Mouse (Mus musculus) lung, adult 10 weeks (tissue): ENCODE measurements around the gene Nol3. TPM values are rescaled to one million over a fixed set of nuclear protein-coding genes. Genes with fewer than 3 reads are reported as not detected.

Experiments
- polyA plus RNA-seq: library from polyadenylated mRNA; stranded (reverse); fragments of 350-450 nt; fragmentation: Illumina TruSeq; extraction: RNeasy Lipid Tissue Mini Kit (QIAGEN cat#74804); gene quantifications from one replicate; pipeline ENCODE4 v1.2.3, GENCODE M21; 2014; ENCODE audit warnings: low read depth, low replicate concordance; ENCODE audit not compliant: insufficient read depth

Gene Nol3
- 8.8 TPM for polyA plus RNA-seq

DNA sequence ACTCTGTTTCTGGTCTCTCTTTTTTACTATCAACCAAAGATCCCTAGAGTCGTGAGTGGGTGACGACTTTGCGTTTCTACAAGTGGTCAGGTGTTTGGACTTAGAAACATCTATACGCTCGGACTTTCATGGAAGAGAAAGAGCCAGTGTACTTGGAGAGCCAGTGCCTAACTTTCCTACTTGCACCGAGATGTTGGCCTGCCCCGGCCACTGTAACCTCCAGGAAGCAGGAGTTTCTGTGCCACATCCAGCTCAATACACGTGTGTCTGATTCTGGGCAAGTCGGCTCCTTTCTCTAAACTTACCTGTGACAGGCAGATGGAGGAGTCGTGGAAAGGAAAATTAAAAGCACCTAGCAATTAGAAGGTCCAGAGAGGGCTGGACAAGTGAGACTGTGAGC is at the start of gene Nol3:
Gene Nol3, plus strand, starts transcription at position 301 of the 400 bp plus-strand sequence.

DNA sequence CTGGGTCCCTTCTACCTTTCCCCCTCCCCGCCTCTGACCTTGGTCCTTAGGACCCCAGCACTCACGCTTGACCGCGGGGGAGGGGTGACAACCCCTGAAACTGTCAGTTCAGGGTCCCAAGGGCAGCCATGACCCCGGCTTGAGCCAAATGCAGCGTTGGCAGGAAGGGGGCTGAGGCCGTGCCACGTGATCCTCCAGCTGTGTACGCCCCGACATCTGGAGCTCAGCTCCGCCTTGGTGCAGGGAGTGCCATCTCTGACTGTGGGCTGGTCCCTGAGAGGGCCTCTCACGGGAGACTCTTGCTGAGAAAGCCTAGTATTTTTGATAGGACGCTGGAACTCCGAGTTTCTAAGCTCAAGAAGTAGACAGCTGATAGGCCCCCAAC is 21.0 kb upstream of the Nol3 start, which contains the start of gene B3gnt9:
Gene B3gnt9, minus strand, starts transcription at position 188 of the 385 bp plus-strand sequence.

DNA sequence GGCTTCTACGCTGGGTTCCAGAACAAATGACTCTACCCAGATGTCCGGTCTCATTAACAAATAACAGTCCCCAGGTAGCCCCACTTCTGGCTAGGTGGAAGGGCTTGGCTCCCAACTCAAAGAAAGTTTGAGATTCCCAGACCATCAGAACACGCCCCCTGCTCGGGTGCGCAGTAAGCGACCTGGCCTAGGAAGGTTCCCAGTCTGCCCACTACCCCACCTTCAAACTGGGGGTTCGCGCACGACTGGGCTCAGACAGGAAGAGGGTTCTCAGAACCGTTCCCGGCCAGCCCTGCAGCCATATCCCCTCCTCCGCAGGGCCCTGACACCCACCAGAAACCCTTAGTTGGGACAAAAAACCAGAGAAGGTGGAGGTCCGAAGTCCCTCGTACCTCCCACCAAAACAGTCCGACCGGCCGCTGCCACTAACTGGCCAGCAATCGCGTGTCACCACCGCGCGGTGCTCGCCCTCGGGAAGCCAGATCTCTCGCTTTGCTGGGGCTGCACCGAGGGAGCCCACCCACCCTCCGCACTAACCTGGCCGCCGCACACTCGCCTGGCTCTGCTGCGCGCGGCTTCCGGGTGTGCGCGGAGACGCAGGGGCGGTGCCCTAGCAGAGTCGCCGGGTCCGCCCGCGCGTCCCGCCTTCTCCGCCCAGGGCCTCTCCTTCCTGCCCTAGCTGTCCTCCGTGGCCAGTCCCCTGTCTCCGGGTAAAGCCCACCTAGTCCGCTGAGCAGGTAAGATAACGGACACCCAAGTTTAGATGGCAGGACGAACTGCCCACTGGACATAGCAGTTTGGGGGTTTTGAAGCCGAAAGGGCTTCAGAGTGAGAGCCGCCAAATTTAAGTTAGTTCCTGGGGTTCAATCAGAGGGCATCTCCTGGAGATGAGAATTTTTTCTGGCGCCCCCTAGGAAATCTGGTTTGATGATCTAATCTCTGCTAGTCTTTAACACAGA is 11.6 kb upstream of the Nol3 start, which contains the start of the genes Tradd and Fbxl8:
Gene Tradd, minus strand, starts transcription at position 586 of the 959 bp plus-strand sequence.
Gene Fbxl8, plus strand, starts transcription at position 625 of the 959 bp plus-strand sequence.

DNA sequence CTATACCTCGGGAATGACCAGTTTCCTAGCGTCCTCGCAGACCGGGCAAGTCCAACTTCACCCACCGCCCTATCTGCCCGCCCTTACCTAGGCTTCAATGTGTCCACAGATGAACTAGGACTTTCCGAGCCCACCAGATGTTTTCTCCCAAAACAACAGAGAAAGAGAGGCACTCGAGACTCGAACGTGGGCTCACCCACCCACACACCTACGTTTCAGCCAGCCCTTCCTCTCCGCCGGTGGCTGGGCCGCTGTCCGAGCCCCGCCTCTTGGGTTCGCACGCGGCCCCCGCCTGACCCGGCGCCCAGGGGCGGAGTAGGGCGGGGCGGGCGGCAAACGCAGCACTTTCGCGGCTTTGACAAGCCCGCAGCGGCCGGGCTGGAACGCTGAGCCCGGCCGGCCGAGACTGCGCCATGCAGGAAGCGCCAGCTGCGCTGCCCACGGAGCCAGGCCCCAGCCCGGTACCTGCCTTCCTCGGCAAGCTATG is 6.4 kb upstream of the Nol3 start, which contains the start of gene Hsf4:
Gene Hsf4, plus strand, starts transcription at position 341 of the 487 bp plus-strand sequence.

DNA sequence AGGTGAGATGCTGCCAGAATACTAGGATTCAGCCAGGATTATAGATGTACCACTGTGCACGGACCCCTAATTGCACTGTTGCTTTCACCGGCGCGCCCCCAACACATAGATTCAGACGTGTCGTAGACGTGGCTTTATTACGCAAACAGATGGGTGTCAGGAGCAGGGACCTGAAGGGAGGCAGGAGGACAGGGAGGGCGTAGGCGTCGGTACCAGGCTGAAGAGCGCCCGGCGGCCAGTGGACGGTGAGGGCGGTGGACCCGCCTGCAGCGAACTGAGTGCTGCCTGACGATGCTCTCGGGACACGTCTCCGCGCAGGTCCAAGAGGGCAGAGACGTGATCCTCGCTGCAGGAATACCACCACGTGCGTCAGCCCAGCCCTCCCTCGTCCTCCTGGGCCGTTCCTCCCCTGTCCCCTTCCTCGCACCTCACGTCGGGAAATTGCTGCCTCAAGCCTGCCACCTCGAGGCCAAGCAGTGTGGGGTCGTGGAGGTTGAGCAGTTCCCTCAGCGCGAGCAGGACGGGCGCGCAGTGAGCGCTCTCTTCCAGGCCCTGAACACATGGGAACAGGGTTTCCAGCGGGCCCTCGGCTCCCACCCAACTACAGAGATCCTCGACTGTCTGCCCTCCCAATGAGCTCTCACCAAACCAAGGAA is 14.0 kb downstream of the Nol3 start, which contains the start of gene 4931428F04Rik:
Gene 4931428F04Rik, minus strand, starts transcription at position 60 of the 656 bp plus-strand sequence.

DNA sequence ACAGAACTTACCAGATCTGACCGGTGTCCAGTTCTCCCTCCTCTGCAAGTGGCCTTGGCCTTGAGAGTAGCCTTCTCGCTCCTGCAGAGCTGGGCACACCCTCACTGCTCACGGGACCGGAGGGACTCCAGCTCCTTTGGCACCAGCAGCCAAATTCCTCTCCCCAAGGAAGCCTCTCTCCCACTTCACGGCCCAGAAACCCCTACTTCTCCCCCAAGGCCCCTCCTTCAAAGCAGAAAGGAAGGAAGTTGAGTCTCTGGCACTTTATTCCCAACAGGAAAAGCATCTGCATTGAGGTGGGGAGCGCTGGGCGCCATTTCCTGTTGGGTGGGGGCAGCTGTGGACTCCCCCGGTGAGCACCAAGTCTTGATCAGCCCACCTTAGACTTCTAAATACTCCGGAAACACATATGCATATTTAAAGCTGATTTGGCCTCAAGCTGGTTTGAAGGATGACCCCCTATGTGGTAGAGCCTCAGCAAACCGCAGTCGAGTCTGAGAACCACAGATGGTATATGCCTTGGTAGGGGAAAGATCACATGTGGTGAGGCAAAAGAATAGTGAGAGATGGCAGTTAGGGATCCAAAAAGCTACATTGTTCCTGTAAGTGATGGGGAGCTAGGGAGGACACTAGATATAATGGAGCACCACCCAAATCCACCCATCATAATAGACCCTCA is 20.1 kb downstream of the Nol3 start, which contains the start of gene Exoc3l:
Gene Exoc3l, minus strand, starts transcription at position 207 of the 679 bp plus-strand sequence.

DNA sequence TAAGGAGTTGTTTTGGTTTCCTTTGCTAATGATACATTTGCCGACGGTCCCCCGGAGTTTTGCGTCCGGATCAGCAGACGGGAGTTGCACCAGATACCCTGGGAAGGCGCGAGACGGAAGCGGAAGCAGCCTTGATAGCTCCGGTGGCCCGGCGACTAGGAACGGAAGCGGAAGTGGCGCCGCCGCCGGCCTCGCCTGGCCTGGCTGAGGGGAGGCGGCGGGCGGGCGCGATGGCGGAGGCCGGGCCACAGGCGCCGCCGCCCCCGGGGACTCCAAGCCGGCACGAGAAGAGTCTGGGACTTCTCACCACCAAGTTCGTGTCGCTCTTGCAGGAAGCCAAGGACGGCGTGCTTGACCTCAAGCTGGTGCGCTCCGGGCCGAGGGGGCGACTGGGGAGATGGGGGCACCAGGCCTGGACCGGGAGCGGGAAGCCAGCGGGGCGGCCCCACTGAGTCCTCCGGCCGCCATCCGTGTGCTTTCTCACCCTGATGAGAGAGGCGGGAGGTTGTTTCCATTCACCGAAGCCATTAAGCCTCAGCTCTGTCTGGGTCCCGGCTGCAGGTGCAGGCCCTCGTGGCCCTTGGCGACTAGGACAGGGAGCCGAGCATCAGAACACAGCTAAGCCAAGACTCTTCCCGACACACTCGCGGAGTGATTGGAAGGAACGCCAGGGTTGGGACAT is 21.7 kb downstream of the Nol3 start, which contains the start of gene E2f4:
Gene E2f4, plus strand, starts transcription at position 153 of the 682 bp plus-strand sequence.

DNA sequence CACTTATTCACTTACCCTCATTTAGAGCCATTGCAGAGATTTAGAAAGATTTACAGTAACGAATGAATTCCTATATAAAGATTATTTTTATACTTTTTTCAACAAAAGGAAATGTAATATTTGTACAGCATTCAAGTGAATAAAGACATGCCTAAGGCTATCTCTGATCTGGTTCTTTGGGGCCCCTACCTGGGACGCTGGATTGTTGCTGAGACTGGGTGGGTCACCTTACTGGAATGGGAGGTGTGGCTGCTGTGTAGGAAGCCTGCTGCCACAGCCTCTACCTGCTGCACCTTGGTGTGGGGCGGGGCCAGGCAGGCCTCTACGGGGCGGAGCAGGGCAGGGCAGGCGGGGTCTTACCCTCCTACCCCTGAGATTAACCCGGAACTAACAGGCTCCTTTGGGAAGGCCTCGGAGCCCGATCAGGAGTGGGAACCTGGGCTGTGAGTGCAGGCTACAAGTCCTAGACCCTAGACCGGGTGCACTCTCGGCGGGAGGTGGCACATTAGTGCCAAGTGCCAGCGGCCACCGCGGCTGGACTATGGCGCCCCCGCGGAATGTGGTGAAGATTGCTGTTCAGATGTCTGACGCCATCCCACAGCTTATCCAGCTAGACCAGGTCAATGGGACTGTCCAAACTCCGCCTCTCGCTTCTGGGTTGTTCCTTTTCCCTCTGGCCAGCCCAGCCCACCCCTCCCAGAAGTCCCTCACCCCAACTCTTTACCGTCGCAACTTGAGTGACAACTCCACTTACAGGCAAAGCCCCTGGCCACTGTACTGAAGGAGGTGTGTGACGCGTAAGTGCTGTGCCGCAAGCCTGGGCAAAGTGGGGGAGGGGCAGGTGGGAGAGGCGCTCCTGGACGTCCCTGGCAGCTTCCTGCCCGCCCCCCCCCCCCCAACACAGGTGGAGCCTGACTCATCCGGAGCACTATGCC is 29.5 kb downstream of the Nol3 start, which contains the start of gene Elmo3:
Gene Elmo3, plus strand, starts transcription at position 391 of the 935 bp plus-strand sequence.

DNA sequence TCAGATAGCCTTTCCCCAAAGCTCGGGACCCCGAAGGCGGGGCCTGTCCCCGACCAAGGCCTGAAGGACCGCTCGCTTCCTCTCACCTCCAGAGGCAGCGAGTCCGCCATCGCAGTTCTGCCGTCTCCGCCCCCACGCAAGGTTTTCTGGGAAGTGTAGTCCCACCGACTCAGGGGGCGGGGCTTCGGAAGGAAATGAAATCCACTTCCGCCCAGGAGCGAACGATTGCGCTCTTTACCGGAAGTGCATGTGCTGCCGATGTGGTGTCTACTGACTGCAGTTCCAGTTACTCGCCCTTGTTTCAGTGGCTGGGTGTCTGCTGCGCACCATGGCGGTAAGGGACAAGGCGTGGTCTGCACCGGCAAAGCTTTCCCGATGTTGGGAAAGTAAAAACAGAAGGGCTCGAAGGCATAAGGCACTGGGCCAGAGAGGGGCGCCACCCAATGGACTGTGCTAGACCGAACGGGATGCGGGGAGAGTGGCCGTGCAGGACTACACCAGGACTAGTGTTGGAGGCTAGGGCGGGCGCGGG is 50.3 kb downstream of the Nol3 start, which contains the start of the genes Lrrc29 and Tmem208:
Gene Lrrc29, minus strand, starts transcription at position 138 of the 532 bp plus-strand sequence.
Gene Tmem208, plus strand, starts transcription at position 214 of the 532 bp plus-strand sequence.

Other genes with a start within 250 kb of the Nol3 start
- gene Ces3a, start 227.5 kb upstream of the Nol3 start, polyA plus RNA-seq = not detected
- gene Ces3b, start 192.4 kb upstream of the Nol3 start, polyA plus RNA-seq = not detected
- not detected for gene Ces4a, start 144.3 kb upstream of the Nol3 start, polyA plus RNA-seq
- gene Cbfb, start 105.5 kb upstream of the Nol3 start, polyA plus RNA-seq = 23.6 TPM
- gene D230025D16Rik, start 51.0 kb upstream of the Nol3 start, polyA plus RNA-seq = 38.2 TPM
- gene B3gnt9, start 21.0 kb upstream of the Nol3 start, polyA plus RNA-seq = 8.7 TPM
- 16.5 TPM for gene Tradd, start 11.5 kb upstream of the Nol3 start, polyA plus RNA-seq
- gene Fbxl8, start 11.5 kb upstream of the Nol3 start, polyA plus RNA-seq = 4.6 TPM
- 7.8 TPM for gene Hsf4, start 6.3 kb upstream of the Nol3 start, polyA plus RNA-seq
- 1.3 TPM for gene 4931428F04Rik, start 13.7 kb downstream of the Nol3 start, polyA plus RNA-seq
- 11.1 TPM for gene Exoc3l, start 20.0 kb downstream of the Nol3 start, polyA plus RNA-seq
- 36.6 TPM for gene E2f4, start 21.5 kb downstream of the Nol3 start, polyA plus RNA-seq
- 14.7 TPM for gene Elmo3, start 29.5 kb downstream of the Nol3 start, polyA plus RNA-seq
- gene Lrrc29, start 50.1 kb downstream of the Nol3 start, polyA plus RNA-seq = 1.3 TPM
- gene Tmem208, start 50.2 kb downstream of the Nol3 start, polyA plus RNA-seq = 113 TPM
- 28.9 TPM for gene Fhod1, start 71.8 kb downstream of the Nol3 start, polyA plus RNA-seq
- gene Slc9a5, start 72.7 kb downstream of the Nol3 start, polyA plus RNA-seq = 1.9 TPM
- 0.29 TPM for gene Plekhg4, start 97.1 kb downstream of the Nol3 start, polyA plus RNA-seq
- gene Kctd19, start 137.4 kb downstream of the Nol3 start, polyA plus RNA-seq = 0.21 TPM
- gene Lrrc36, start 137.4 kb downstream of the Nol3 start, polyA plus RNA-seq = 6.2 TPM
- gene Tppp3, start 195.4 kb downstream of the Nol3 start, polyA plus RNA-seq = 588 TPM
- 33.8 TPM for gene Zdhhc1, start 220.8 kb downstream of the Nol3 start, polyA plus RNA-seq
- gene Hsd11b2, start 242.6 kb downstream of the Nol3 start, polyA plus RNA-seq = 0.74 TPM